Mouse (Mus musculus) heart, embryonic 13.5 days (tissue): ENCODE data around the gene Slc25a19. TPM values are rescaled to one million over a fixed set of nuclear protein-coding genes. Genes with fewer than 3 reads are reported as not detected.
A peak's percentile ranks its signal among the peaks of the same experiment; 100 is the strongest.

Source experiments
- ATAC-seq: fragments of 200-750 bp; cut with Nextera tagmentation; 2 replicates; pipeline ENCODE4 v1.8.0; 2017; ENCODE audit warnings: moderate TSS enrichment; ENCODE audit not compliant: insufficient number of reproducible peaks, low FRiP score, low TSS enrichment; ENCODE audit errors: extremely low read depth
- H3K27ac ChIP-seq: fragments of 300-500 bp; sonication (generic); replicated peaks from 2 replicates; pipeline ENCODE4 v1.5.1; 2015; ENCODE audit warnings: moderate library complexity, mild to moderate bottlenecking, inconsistent platforms
- H3K27me3 ChIP-seq: fragments of 300-500 bp; sonication (generic); replicated peaks from 2 replicates; pipeline ENCODE4 v1.6.1; 2015; ENCODE audit warnings: mild to moderate bottlenecking, inconsistent platforms
- H3K36me3 ChIP-seq: fragments of 300-500 bp; sonication (generic); 2 replicates; pipeline ENCODE4 v1.6.1; 2015; ENCODE audit warnings: mild to moderate bottlenecking, inconsistent platforms
- H3K4me1 ChIP-seq: fragments of 300-500 bp; sonication (generic); 2 replicates; pipeline ENCODE4 v1.6.1; 2015; ENCODE audit warnings: inconsistent platforms
- H3K4me2 ChIP-seq: fragments of 300-500 bp; sonication (generic); 2 replicates; pipeline ENCODE4 v1.6.1; 2015; ENCODE audit warnings: inconsistent platforms, mild to moderate bottlenecking, moderate library complexity
- H3K4me3 ChIP-seq: fragments of 300-500 bp; sonication (generic); 2 replicates; pipeline ENCODE4 v1.5.1; 2015; ENCODE audit warnings: moderate library complexity, mild to moderate bottlenecking, inconsistent platforms
- H3K9ac ChIP-seq: fragments of 300-500 bp; sonication (generic); 2 replicates; pipeline ENCODE4 v1.6.1; 2015; ENCODE audit warnings: inconsistent platforms, mild to moderate bottlenecking, moderate library complexity
- H3K9me3 ChIP-seq: fragments of 300-500 bp; sonication (generic); 2 replicates; pipeline ENCODE4 v1.6.1; 2016; ENCODE audit warnings: inconsistent platforms
- WGBS: fragments of 180-500 bp; shearing (Covaris S2); methylation state at CpG from one replicate; pipeline ENCODE4 v1.1.7; 2015; ENCODE audit warnings: mixed read lengths; 5-methylcytosine and 5-hydroxymethylcytosine counted together
- polyA plus RNA-seq: library from polyadenylated mRNA; unstranded; fragments of >200 nt; fragmentation: Nextera tagmentation; extraction: Ambion mirVana; gene quantifications from 2 replicates; pipeline ENCODE4 v1.2.1, GENCODE M21; 2015

Slc25a19 gene
- polyA plus RNA-seq, 1 experiment from 2014 or later: 36.4 TPM

- no peak for ATAC-seq
- Histone ChIP-seq H3K4me3 (no peak overlapping the region), H3K9ac (no peak overlapping the region), H3K36me3 (peaks cover 23% of the 10 kb centered on the region), H3K9me3 (no peaks in the 10 kb centered on the region), H3K4me2 (no peak overlapping the region), H3K27me3 (no peaks in the 10 kb centered on the region), H3K4me1 (peaks cover 16% of the 10 kb centered on the region), H3K27ac (no peak overlapping the region)
- WGBS: 85% methylated on average over 3 of the region's 4 CpGs
Observed at GRCm38 (mm10) chr11:115640311-115640828, 12.3 kb upstream of the Slc25a19 start.

- WGBS: 74% methylated on average over 4 of the region's 4 CpGs
- H3K27ac ChIP-seq: no peak overlapping the region
- 0 out of 2 replicates have a peak overlapping the region, but pooled peaks have one; percentile 40 for H3K9ac ChIP-seq
Observed at GRCm38 (mm10) chr11:115639540-115639939, 11.4 kb upstream of the Slc25a19 start.

GRCm38 (mm10) chr11:115638498-115639409 lies 10.7 kb upstream of the Slc25a19 start:
- H3K36me3 ChIP-seq: peaks cover 10% of the 10 kb centered on the region
- no peaks in the 10 kb centered on the region for H3K9me3 ChIP-seq
- no peak for ATAC-seq
- 57% methylated on average over 5 of the region's 5 CpGs for WGBS
- H3K27me3 ChIP-seq: no peaks in the 10 kb centered on the region
- no peak overlapping the region for H3K4me3 ChIP-seq
- H3K9ac ChIP-seq: 0 out of 2 replicates have a peak overlapping the region, but pooled peaks have one; percentile 40
- no peak overlapping the region for H3K4me2 ChIP-seq
- peaks cover 16% of the 10 kb centered on the region for H3K4me1 ChIP-seq
- H3K27ac ChIP-seq: no peak overlapping the region

More at GRCm38 (mm10) chr11:115639540-115639939, 11.4 kb upstream of the Slc25a19 start:
- Histone ChIP-seq H3K4me3 (no peak overlapping the region), H3K36me3 (peaks cover 16% of the 10 kb centered on the region), H3K4me2 (no peak overlapping the region), H3K27me3 (no peaks in the 10 kb centered on the region), H3K4me1 (peaks cover 16% of the 10 kb centered on the region), H3K9me3 (no peaks in the 10 kb centered on the region)
- no peak for ATAC-seq

GRCm38 (mm10) chr11:115636960-115637359 lies 8.9 kb upstream of the Slc25a19 start:
- Histone ChIP-seq H3K36me3 (no peaks in the 10 kb centered on the region), H3K9me3 (no peaks in the 10 kb centered on the region), H3K4me2 (no peak overlapping the region), H3K27me3 (no peaks in the 10 kb centered on the region), H3K27ac (no peak overlapping the region), H3K9ac (no peak overlapping the region), H3K4me3 (no peak overlapping the region), H3K4me1 (peaks cover 16% of the 10 kb centered on the region)
- 69% methylated on average over 3 of the region's 3 CpGs for WGBS
- no peak for ATAC-seq

GRCm38 (mm10) chr11:115635484-115635883 lies 7.4 kb upstream of the Slc25a19 start:
- Histone ChIP-seq H3K36me3 (no peaks in the 10 kb centered on the region), H3K9me3 (no peaks in the 10 kb centered on the region), H3K27ac (no peak overlapping the region), H3K4me1 (peaks cover 8% of the 10 kb centered on the region; the same call in 1 of the 2 replicates), H3K27me3 (no peaks in the 10 kb centered on the region), H3K4me3 (no peak overlapping the region), H3K4me2 (no peak overlapping the region), H3K9ac (no peak overlapping the region)
- 71% methylated on average over 8 of the region's 8 CpGs for WGBS
- ATAC-seq: no peak

GRCm38 (mm10) chr11:115635041-115635440 lies 6.9 kb upstream of the Slc25a19 start:
- no peak for ATAC-seq
- Histone ChIP-seq H3K4me3 (no peak overlapping the region), H3K27me3 (no peaks in the 10 kb centered on the region), H3K27ac (no peak overlapping the region), H3K4me1 (peaks cover 8% of the 10 kb centered on the region; the same call in 1 of the 2 replicates), H3K36me3 (no peaks in the 10 kb centered on the region), H3K9ac (no peak overlapping the region), H3K9me3 (no peaks in the 10 kb centered on the region), H3K4me2 (no peak overlapping the region)
- WGBS: 80% methylated on average over 8 of the region's 8 CpGs

GRCm38 (mm10) chr11:115634109-115634508 lies 6.0 kb upstream of the Slc25a19 start:
- no peak for ATAC-seq
- Histone ChIP-seq H3K4me2 (no peak overlapping the region), H3K27me3 (no peaks in the 10 kb centered on the region), H3K4me3 (no peak overlapping the region), H3K4me1 (peaks cover under 1% of the 10 kb centered on the region; the same call in 1 of the 2 replicates), H3K9me3 (no peaks in the 10 kb centered on the region), H3K27ac (no peak overlapping the region), H3K36me3 (no peaks in the 10 kb centered on the region), H3K9ac (no peak overlapping the region)
- 72% methylated on average over 4 of the region's 4 CpGs for whole genome bisulfite sequencing

GRCm38 (mm10) chr11:115632862-115633261 lies 4.8 kb upstream of the Slc25a19 start:
- 77% methylated on average over 10 of the region's 10 CpGs for WGBS
- Histone ChIP-seq H3K36me3 (no peaks in the 10 kb centered on the region), H3K9ac (no peak overlapping the region), H3K4me1 (no peaks in the 10 kb centered on the region), H3K4me3 (no peak overlapping the region), H3K27ac (no peak overlapping the region), H3K9me3 (no peaks in the 10 kb centered on the region), H3K27me3 (no peaks in the 10 kb centered on the region), H3K4me2 (no peak overlapping the region)
- no peak for ATAC-seq

GRCm38 (mm10) chr11:115632247-115632646 lies 4.2 kb upstream of the Slc25a19 start:
- H3K27me3 ChIP-seq: no peaks in the 10 kb centered on the region
- no peak for ATAC-seq
- H3K4me3 ChIP-seq: no peak overlapping the region

GRCm38 (mm10) chr11:115631505-115631890 lies 3.4 kb upstream of the Slc25a19 start:
- Histone ChIP-seq H3K36me3 (no peaks in the 10 kb centered on the region), H3K4me3 (no peak overlapping the region), H3K4me2 (no peak overlapping the region), H3K27ac (no peak overlapping the region), H3K9me3 (no peaks in the 10 kb centered on the region), H3K27me3 (no peaks in the 10 kb centered on the region), H3K4me1 (peaks cover 9% of the 10 kb centered on the region), H3K9ac (no peak overlapping the region)
- 16% methylated on average over 3 of the region's 3 CpGs for WGBS
- ATAC-seq: no peak

More at GRCm38 (mm10) chr11:115632247-115632646, 4.2 kb upstream of the Slc25a19 start:
- Histone ChIP-seq H3K4me1 (peaks cover 4% of the 10 kb centered on the region), H3K9ac (no peak overlapping the region), H3K36me3 (no peaks in the 10 kb centered on the region), H3K9me3 (no peaks in the 10 kb centered on the region), H3K4me2 (no peak overlapping the region), H3K27ac (no peak overlapping the region)
- 71% methylated on average over 7 of the region's 7 CpGs for WGBS

- Histone ChIP-seq H3K27ac (no peak overlapping the region), H3K4me2 (no peak overlapping the region; the same call in 1 of the 2 replicates), H3K27me3 (no peaks in the 10 kb centered on the region), H3K4me3 (no peak overlapping the region), H3K36me3 (no peaks in the 10 kb centered on the region), H3K9ac (peak overlapping the region; percentile 50; the same call in 1 of the 2 replicates), H3K9me3 (no peaks in the 10 kb centered on the region), H3K4me1 (peaks cover 9% of the 10 kb centered on the region)
- ATAC-seq: no peak
- WGBS: 43% methylated on average over 16 of the region's 16 CpGs
Observed at GRCm38 (mm10) chr11:115630532-115631504, 2.7 kb upstream of the Slc25a19 start.
